Mouse (Mus musculus): Measurements from ENCODE around the gene Zbtb38. TPM values are rescaled to one million over a fixed set of nuclear protein-coding genes. Genes with fewer than 3 reads are reported as not detected.

Gene Zbtb38
- total RNA-seq, 2 experiments from 2014 or later: 34.6 to 35.2 TPM

DNA sequence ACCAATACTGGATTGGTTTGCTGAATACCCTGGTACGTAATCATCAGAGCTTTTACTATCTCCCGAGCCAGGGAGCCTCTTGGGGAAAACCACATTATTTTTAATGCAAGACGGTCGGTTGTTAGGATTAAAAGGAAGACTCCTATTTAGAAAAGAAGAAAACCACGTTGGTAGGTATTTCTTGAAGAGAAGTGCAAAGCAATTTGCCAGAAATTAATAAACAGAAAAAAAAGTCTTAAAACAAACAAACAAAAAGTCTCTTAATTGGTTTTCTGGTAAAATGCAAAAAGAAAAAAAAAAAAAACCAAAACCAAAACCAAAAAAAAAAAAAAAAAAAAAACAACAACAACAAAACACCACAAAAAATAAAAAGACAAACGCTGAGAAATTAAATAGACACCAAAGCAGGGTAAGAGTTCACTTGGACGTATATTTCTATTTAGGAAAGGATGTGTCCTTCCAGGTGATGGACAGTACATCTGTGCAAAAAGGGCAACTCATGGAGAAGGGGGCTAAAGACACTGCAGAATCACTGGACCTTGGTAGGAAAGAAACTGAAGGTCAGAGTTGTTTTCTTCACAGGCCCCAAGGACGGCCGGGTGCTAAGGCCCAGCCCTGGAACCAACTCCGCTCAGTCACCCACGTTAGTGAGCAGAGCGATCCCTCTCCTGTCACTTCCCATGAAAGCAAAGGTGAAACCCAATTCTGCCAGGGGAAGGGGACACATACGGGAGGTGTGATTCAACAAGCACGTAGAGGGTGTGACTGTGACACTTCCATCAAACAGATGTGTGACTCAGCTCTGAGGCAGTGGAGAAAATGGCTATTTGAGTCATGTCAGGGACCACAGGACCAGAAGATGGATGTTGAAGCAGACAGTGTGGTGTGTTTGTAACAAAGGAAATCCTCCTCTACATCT is 38.9 kb downstream of the Zbtb38 start:
- no peak for DNase-seq

DNA sequence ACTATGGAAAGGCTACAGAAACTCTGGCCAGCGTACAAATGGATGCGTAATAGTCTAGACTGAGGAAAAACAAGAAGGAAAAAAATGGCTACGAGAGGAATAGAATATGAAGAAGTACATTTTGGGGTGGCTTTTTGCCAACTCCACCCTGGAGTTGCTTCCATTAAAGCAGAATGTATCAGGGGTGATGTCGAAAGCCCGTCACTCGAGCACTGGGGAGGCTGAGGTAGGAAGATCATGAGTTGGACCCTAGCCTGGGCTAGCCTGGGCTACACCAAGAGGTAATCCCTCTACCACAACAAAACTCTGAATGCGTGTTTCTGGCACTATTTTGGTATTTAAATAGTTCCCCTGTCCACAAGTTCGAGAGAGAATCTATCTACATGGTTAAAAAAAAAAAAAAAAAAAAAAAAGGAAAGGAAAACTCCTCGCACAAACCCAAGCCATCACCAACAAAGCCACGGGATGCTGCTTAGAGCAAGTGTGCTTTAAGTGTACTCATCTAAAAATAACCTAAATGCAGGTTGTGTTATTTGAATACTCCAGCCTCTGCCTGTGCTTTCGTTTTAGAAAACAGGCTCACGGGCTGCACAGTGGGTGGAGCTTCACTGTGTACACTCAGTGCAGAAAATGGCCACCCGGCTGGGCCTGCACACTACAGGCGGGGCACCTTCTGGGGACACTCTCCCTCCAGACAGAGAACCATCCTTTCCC is 39.7 kb downstream of the Zbtb38 start:
- peak; percentile 71 for DNase-seq

GRCm38 (mm10) chr9:96712045-96712444 is 40.6 kb downstream of the Zbtb38 start:
- peak; percentile 48 for DNase-seq

DNA sequence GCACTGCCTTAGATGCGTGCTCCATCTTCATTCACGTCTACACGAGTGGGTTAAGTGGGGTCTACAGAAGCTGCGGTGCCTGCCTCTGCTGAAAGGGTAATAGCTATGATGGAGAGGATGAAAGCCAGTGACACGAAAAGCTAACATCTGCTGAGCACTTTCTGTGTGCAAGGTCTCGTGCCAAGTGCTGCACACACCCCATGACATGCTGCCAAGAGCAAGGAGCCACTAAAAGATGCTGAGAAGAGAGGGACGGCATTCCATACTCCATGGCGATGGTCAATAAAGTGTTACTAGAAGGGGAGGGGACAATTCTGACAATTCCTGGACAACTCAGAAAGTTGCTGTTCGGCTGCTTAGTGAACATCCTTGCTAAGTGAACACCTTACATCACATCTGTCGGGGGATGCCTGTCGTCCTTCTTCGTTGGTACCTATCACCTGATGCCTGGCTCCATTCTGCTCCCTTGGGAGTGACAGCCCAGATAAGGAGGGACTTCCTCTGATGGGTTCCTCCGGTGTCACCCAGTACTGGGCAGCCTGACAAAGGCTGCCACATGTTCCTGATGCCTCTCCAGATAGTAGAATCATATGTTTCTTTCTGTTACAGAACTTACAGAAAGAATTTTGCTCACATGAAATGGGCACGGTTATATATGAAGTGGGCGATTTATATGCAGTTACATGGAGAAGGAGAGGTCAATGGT is 42.2 kb downstream of the Zbtb38 start:
- DNase-seq: no peak

DNA sequence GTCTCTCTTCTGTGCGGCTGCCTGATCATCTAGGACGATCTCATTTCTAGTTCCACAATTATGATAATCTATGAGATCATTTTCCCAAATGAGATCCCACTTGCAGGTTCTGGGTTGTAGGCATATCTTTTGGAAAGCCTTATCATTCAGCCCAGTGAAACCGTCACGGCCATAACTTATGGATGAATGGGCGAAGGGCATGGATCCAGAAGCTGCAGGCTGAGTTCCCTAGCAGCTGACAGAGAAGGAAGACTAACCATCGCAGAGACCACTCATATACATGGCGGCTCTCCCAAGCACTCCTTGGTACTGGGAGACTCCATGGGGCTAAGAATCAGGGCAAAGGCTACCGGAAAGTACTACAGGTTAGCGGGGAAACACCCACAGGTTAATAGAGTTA is 43.7 kb downstream of the Zbtb38 start:
- no peak for DNase-seq

DNA sequence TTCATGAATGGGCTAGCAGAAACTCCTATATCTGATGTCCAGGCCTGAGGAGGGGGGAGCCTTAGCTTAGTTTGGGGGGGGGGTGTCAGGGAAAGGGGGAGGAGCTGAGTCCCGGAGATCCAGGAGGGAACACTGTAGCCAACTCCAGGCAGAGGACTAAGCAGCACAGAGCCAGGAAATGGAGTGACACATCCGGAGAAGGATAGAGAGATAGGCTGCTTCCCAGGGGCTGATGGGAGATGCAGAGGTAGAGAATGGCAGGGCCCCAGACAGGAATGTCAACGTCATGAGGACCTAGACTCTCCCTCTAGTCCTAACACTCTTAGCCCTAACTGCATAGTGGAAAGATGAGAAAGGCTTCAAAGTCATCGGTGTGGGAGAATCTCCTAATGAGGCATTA is 44.7 kb downstream of the Zbtb38 start:
- DNase-seq: no peak

DNA sequence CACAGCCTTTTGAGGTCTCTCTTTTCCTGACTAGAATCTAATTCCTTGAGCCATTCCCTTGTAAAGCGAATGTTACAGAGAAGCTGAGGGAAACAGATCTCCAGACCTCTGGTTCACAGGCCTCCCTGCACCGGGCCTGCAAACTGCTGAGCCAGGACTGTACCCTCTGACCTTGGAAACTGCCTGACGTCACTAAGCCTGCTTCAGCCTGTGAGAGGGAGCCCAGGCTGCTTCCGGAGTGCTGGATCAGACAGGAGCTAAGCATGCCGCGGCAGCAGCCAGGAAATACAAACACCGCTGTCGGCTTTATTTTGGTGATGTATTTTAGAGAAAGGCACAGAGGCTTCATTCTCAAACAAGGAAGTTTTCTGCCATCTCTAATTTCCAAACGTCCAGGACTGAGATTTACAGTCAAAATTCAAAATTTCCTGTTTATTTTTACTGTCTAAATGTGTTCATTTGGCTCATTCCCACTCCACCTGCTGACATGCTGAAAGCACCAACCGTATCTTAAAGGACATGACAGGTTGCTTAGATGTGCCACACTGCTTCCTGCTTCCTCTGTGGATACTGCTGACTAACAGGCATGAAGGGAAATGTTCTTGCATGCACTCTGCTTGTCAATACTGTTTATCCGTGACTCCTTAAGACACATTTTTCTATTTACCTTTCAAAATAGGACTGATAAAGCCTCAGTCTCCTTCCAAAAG is 46.9 kb downstream of the Zbtb38 start:
- peak; percentile 79 for DNase-seq

DNA sequence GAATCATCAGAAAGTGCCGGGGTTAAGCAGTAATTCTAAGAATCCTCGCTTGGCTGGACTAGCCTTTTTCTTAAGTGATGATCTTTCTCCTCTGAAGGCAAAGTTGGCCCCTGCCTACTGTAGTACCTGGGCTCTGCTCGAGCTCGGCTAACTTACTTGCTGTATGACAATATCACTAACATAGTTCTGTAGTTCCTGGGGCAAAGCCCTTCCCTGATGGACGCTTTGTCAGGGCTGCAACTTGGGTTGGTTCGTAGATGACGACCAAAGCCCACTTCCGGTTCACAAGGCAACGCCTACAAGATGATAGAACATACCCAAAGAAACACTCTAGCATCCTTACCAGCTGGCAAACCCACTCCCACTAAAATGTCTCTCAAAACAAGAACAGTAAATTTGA is 47.7 kb downstream of the Zbtb38 start:
- DNase-seq: no peak

GRCm38 (mm10) chr9:96701891-96702290 is 50.7 kb downstream of the Zbtb38 start:
- no peak for DNase-seq

DNA sequence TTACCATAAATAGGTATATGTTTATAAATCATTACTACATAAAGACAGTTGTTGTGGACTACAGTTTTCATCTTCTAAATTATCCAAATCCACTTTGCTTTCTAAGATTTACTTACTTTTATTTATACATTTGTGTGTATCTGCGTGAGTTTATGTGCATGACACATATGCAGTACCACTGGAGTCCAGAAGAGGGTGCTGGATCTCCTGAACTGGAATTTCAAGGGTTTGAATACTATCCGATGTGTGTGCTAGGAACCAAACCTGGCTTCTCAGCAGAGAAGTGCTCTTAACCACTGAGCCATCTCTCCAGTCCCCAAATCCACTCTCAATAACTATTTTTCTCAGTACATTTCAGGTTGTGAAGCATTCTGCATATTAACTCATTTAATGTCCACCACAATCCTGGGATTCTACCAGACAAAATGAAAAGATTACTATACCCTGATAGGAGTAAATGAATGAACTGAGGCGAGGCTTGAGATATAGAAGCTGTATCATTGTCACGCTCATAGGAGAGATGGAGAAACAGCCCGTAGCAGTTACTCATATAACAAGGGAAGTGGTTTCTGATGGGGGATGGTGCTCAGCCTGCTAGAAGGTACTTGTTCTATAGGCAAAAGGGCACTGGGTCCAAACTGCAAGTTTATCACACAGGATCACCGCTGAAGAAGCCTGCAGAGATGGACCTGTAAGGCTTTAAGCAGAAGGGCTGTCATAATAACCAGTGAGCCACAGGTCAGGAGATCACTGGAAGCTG is 53.2 kb downstream of the Zbtb38 start:
- DNase-seq: no peak

GRCm38 (mm10) chr9:96696788-96697492 is 55.7 kb downstream of the Zbtb38 start:
- no peak for DNase-seq

DNA sequence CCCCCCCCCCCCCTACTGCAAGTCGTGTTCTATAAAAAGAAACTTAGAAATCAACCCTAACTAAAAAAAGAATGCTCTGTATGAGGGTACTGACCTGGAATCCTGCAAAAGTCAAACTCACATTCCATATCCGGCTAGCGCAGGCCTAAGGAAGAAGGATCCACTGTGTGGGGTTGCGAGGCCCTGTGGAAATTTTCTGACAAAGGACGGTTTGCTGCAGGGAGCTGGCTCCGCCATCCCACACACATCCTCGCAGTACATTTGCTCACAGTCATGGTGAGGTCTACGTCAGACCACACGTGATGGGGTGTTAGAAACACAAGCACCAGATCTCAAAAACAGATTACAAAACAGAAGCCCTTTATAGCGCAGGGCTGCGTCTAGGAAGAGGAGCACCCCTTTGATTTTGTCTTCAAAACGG is 56.5 kb downstream of the Zbtb38 start:
- DNase-seq: peak; percentile 33

- DNase-seq: no peak
Measured at GRCm38 (mm10) chr9:96690461-96690863, 62.2 kb downstream of the Zbtb38 start.

DNA sequence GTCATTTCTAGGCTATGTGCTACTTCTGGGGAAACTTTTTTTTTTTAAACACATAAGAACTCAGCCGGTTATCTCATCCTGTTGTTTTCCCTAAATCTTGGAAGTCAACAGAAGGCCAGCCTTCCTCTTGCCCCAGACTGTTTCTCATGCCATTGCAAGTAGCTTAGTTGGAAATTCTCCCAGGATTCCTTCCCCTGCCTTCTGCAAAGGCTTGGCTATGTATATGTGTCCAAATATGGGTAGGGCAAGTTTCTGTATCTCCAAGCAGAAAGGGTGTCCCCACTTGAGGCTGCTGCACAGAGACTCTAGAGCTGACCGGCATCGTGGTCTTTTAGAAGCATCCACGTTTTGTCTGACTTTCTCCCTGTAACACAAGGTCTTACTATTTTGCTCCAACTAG is 63.6 kb downstream of the Zbtb38 start:
- no peak for DNase-seq

GRCm38 (mm10) chr9:96688194-96688875 is 64.3 kb downstream of the Zbtb38 start:
- DNase-seq: no peak

DNA sequence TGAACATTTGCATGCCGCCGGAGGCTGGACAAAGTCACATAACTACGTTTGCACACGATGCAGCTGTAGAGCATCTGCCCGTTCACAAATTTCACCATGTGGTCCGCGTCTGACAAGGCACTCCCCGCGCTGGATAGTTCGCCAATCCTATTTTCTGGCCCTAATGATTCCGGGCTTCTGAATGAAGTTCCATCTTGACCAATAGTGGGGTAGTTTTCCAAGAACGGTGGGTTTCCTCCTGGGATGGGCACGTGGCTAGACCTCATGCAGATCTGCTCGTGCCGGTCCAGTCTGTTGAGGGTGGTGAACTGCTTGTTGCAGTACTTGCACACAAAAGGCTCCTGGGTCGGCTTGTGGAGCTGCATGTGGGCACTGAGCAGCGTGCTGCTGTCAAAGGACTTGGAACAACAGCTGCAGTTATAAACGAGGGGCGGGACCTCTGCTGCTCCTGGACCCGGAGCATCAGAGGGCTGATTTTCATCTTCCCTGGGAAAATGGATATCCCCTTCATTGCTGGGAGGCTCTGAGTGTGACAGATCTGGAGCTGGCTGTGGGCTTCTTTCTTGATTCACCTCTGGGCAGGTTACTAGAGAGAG is 64.9 kb downstream of the Zbtb38 start:
- no peak for DNase-seq

GRCm38 (mm10) chr9:96685600-96686084 is 67.0 kb downstream of the Zbtb38 start:
- DNase-seq: no peak

GRCm38 (mm10) chr9:96684866-96685599 is 67.6 kb downstream of the Zbtb38 start:
- no peak for DNase-seq

Data from heart, postnatal 4 days (tissue).